Mouse (Mus musculus): ENCODE data around the gene Snx5. TPM values are rescaled to one million over a fixed set of nuclear protein-coding genes. Genes with fewer than 3 reads are reported as not detected.

Snx5 gene
- polyA plus RNA-seq, 1 experiment from 2014 or later, result 61.2 TPM

GRCm38 (mm10) chr2:144264398-144265119 is 6.1 kb downstream of the Snx5 start:
- WGBS, result 41% methylated on average over 5 of the region's 5 CpGs
- no peaks in the 10 kb centered on the region for H3K9me3 ChIP-seq (ENCODE audit: low read length)
- no peak overlapping the region for H3K9ac ChIP-seq (replicated peaks; ENCODE audit: low read depth)
- TF ChIP-seq EP300 (IDR thresholded peaks at IDR 0.05) (no peak), CTCF (IDR thresholded peaks at IDR 0.05) (no peak)
- H3K36me3 ChIP-seq (ENCODE audit: insufficient read depth, low read length), result no peaks in the 10 kb centered on the region
- DNase-seq (ENCODE audit: low spot score) (no peak), ATAC-seq (no peak)
- peaks cover 18% of the 10 kb centered on the region for H3K4me1 ChIP-seq (ENCODE audit: insufficient read depth, low read depth, low read length)
- H3K4me2 ChIP-seq (replicated peaks; ENCODE audit: low read depth, low read length), result no peak overlapping the region
- no peak overlapping the region for H3K27ac ChIP-seq (ENCODE audit: low read length)
- H3K4me3 ChIP-seq (ENCODE audit: low read depth, low read length), result no peak overlapping the region
- no peaks in the 10 kb centered on the region for H3K27me3 ChIP-seq (replicated peaks; ENCODE audit: insufficient read depth, low read length)

GRCm38 (mm10) chr2:144262837-144263236 is 7.9 kb downstream of the Snx5 start:
- TF ChIP-seq CTCF (IDR thresholded peaks at IDR 0.05) (no peak), EP300 (IDR thresholded peaks at IDR 0.05) (no peak)
- ATAC-seq, result no peak

GRCm38 (mm10) chr2:144250111-144250510 is 20.6 kb downstream of the Snx5 start:
- H3K4me1 ChIP-seq (ENCODE audit: insufficient read depth, low read depth, low read length), result no peaks in the 10 kb centered on the region
- TF ChIP-seq EP300 (IDR thresholded peaks at IDR 0.05) (no peak), CTCF (IDR thresholded peaks at IDR 0.05) (no peak)
- H3K4me2 ChIP-seq (replicated peaks; ENCODE audit: low read depth, low read length), result no peak overlapping the region
- no peaks in the 10 kb centered on the region for H3K9me3 ChIP-seq (ENCODE audit: low read length)
- ATAC-seq, result no peak
- no peak overlapping the region for H3K27ac ChIP-seq (ENCODE audit: low read length)
- DNase-seq (ENCODE audit: low spot score), result no peak
- H3K9ac ChIP-seq (replicated peaks; ENCODE audit: low read depth), result no peak overlapping the region
- no peak overlapping the region for H3K4me3 ChIP-seq (ENCODE audit: low read depth, low read length)
- no peaks in the 10 kb centered on the region for H3K27me3 ChIP-seq (replicated peaks; ENCODE audit: insufficient read depth, low read length)
- peaks cover 36% of the 10 kb centered on the region; the same call in 1 of the 2 replicates for H3K36me3 ChIP-seq (ENCODE audit: insufficient read depth, low read length)

More at GRCm38 (mm10) chr2:144262837-144263236, 7.9 kb downstream of the Snx5 start:
- Histone ChIP-seq H3K36me3 (ENCODE audit: insufficient read depth, low read length) (peaks cover 13% of the 10 kb centered on the region; the same call in 1 of the 2 replicates), H3K27ac (ENCODE audit: low read length) (no peak overlapping the region), H3K4me2 (replicated peaks; ENCODE audit: low read depth, low read length) (no peak overlapping the region), H3K4me3 (ENCODE audit: low read depth, low read length) (no peak overlapping the region), H3K9ac (replicated peaks; ENCODE audit: low read depth) (no peak overlapping the region), H3K9me3 (ENCODE audit: low read length) (no peaks in the 10 kb centered on the region), H3K4me1 (ENCODE audit: insufficient read depth, low read depth, low read length) (peaks cover 12% of the 10 kb centered on the region), H3K27me3 (replicated peaks; ENCODE audit: insufficient read depth, low read length) (no peaks in the 10 kb centered on the region)
- no peak for DNase-seq (ENCODE audit: low spot score)
- WGBS, result 80% methylated on average over 2 of the region's 2 CpGs

- no peak for TF ChIP-seq CTCF (IDR thresholded peaks at IDR 0.05)
- peak; percentile 57; the same call in 1 of the 2 replicates for TF ChIP-seq EP300 (IDR thresholded peaks at IDR 0.05)
- DNase-seq (ENCODE audit: low spot score), result peak; percentile 83
- Histone ChIP-seq H3K27ac (ENCODE audit: low read length) (peak overlapping the region; percentile 17), H3K4me2 (replicated peaks; ENCODE audit: low read depth, low read length) (no peak overlapping the region), H3K27me3 (replicated peaks; ENCODE audit: insufficient read depth, low read length) (no peaks in the 10 kb centered on the region), H3K4me3 (ENCODE audit: low read depth, low read length) (no peak overlapping the region), H3K9ac (replicated peaks; ENCODE audit: low read depth) (no peak overlapping the region), H3K36me3 (ENCODE audit: insufficient read depth, low read length) (0 out of 2 replicates have a peak, but pooled peaks cover 23% of the 10 kb centered on the region), H3K9me3 (ENCODE audit: low read length) (no peaks in the 10 kb centered on the region), H3K4me1 (ENCODE audit: insufficient read depth, low read depth, low read length) (no peaks in the 10 kb centered on the region)
- WGBS, result 26% methylated on average over 4 of the region's 4 CpGs
- ATAC-seq, result peak; percentile 56
Observed at GRCm38 (mm10) chr2:144248613-144249376, 21.9 kb downstream of the Snx5 start.

- Histone ChIP-seq H3K9ac (replicated peaks; ENCODE audit: low read depth) (no peak overlapping the region), H3K9me3 (ENCODE audit: low read length) (no peaks in the 10 kb centered on the region), H3K4me2 (replicated peaks; ENCODE audit: low read depth, low read length) (no peak overlapping the region), H3K4me1 (ENCODE audit: insufficient read depth, low read depth, low read length) (no peaks in the 10 kb centered on the region), H3K27me3 (replicated peaks; ENCODE audit: insufficient read depth, low read length) (no peaks in the 10 kb centered on the region), H3K36me3 (ENCODE audit: insufficient read depth, low read length) (0 out of 2 replicates have a peak, but pooled peaks cover 13% of the 10 kb centered on the region), H3K4me3 (ENCODE audit: low read depth, low read length) (no peak overlapping the region), H3K27ac (ENCODE audit: low read length) (no peak overlapping the region)
- TF ChIP-seq EP300 (IDR thresholded peaks at IDR 0.05), result no peak
- ATAC-seq, result no peak
- peak; percentile 33 for DNase-seq (ENCODE audit: low spot score)
- 40% methylated on average over 5 of the region's 5 CpGs for WGBS
Observed at GRCm38 (mm10) chr2:144247337-144247978, 23.2 kb downstream of the Snx5 start.

GRCm38 (mm10) chr2:144246270-144246669 is 24.4 kb downstream of the Snx5 start:
- 61% methylated on average over 2 of the region's 2 CpGs for WGBS
- ATAC-seq, result no peak
- H3K4me2 ChIP-seq (replicated peaks; ENCODE audit: low read depth, low read length), result no peak overlapping the region

More at GRCm38 (mm10) chr2:144246270-144246669, 24.4 kb downstream of the Snx5 start:
- 0 out of 2 replicates have a peak, but pooled peaks cover 13% of the 10 kb centered on the region for H3K36me3 ChIP-seq (ENCODE audit: insufficient read depth, low read length)
- H3K4me1 ChIP-seq (ENCODE audit: insufficient read depth, low read depth, low read length), result no peaks in the 10 kb centered on the region
- TF ChIP-seq CTCF (IDR thresholded peaks at IDR 0.05) (no peak), EP300 (IDR thresholded peaks at IDR 0.05) (no peak)
- H3K4me3 ChIP-seq (ENCODE audit: low read depth, low read length), result no peak overlapping the region
- H3K27ac ChIP-seq (ENCODE audit: low read length), result no peak overlapping the region
- H3K27me3 ChIP-seq (replicated peaks; ENCODE audit: insufficient read depth, low read length), result no peaks in the 10 kb centered on the region
- H3K9ac ChIP-seq (replicated peaks; ENCODE audit: low read depth), result no peak overlapping the region
- no peaks in the 10 kb centered on the region for H3K9me3 ChIP-seq (ENCODE audit: low read length)
- DNase-seq (ENCODE audit: low spot score), result no peak

Measured in lung, postnatal 0 days (tissue).